Mouse (Mus musculus) adrenal gland, postnatal 10 days (tissue): Measurements from ENCODE around the gene Rps6kc1. TPM values are rescaled to one million over a fixed set of nuclear protein-coding genes. Genes with fewer than 3 reads are reported as not detected.

Experiments used
- DNase-seq: peaks from one replicate; pipeline ENCODE4 v3.0.0; 2021; ENCODE audit warnings: mixed read lengths
- total RNA-seq, 2 experiments: library from RNA; stranded (reverse); gene quantifications; 2 replicates each; pipeline ENCODE4 v1.2.3; 2021

Gene Rps6kc1
- total RNA-seq, 2 experiments from 2014 or later = 26.2 to 27.6 TPM

DNA sequence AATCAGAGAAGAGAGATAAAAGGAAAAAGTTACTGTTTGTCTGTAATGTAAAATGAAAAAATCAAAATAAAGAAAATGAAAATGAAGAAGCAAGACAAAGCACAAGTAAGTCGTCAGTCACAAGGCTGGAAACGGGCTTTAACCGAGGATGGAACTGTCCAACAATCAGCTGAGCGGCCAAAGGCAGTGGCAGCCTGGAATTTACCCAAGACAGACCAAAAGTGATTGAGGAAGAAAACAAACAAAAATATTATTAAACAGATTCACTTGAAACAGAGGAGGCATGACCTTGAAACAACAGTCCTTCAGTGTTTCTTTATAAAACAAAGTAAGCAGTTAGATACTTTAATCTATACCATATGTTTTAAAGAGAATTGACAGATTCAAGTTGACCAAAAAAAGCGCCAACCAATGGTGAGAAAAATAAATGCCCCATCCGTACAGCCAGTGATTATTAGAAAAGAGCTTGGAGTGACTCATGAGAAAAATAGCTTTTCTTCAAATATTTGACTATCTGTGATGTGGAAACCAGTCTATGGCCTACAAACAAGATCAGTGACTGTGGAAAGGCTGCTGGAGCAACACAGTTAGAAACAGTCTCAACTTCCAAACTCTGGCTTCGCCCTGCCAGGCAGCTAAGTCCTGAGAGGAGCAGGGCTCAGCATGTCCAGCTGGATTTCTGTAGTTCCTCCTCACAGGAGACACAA, 77.2 kb downstream of the Rps6kc1 start:
- no peak for DNase-seq

DNA sequence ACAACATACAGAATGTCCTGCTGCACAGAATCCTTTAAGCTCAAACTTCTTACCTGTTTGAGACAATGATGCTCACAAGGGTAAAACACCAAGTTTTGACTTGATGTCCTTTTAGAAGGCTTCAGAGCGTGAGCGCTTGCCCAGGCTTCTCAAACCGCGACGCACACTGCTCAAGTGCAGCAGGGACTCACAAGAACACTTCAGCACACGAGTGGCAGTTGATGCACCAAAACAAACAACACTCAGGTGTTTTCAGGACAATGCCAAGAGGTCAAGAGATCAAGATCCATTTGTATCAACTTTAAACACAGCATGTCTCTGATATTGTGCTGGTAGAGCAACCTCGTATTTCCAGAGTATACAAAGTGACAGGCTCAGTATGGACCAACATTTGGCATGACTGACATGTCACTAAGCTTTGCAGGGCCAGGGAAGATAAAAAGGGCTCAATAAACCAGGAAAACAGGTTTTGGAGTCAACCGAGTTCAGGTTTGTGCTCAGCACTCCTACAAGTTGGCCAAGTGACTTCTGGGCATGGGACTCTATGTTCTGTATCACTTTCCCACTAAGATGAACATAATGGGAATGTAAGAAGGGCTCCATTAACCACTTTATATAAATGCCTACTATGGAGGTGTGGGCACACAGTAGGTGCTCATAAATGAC, 78.5 kb downstream of the Rps6kc1 start:
- DNase-seq = no peak

DNA sequence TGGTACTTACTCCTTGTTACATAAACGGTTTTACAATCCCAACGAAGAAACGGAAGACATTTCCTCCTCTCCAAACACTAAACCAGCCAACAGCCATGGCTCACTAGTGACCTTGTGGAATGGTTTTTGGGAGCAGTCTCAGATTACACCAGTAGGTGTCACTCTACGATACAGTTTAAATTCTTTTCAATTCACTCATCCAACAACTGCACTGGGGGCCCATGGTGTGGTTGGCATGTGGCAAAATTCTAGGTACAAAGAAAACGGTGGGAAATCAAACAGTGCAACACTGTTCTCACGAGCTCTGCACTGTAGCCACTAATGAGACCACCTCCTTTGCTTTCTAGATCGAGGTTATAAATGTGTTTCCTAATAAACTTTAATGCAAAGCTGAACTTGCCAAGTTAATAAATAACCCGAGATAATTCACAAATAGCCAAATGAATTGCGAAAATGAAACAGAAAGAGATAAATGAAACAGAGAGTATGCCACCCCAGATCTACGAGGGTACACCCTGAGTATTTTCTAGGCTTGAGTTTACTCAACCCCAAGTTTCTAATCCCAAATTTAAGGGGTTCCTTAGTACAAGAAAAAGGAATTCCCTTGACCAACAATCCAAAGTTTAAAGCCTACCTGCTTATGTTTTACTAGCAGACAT, 79.6 kb downstream of the Rps6kc1 start:
- DNase-seq = peak; percentile 79

DNA sequence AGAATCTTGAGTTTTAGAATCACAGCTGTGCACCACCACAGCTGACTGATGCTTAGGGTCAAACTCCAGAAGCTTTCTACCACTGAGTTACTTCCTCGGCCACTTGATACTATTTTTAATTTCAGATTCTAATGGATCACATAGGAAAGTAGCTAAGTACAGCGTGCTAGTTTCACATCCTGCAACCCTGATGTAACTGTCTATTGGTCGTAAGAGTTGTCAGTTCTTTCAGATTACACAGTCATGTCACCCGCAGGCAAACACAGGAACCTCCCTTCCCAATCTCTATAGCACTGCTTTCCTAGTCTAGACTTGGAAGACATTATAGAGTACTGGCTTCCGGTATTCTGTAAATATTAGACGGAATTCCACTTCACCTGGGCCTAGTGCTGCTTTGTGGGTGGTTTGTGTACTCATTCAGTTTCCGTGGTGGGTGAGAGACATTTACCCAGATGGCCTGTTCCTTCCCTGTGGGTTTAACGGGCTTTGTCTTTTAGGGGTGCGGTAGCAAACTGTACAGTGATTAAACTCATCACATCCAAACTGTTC, 85.0 kb downstream of the Rps6kc1 start:
- no peak for DNase-seq

DNA sequence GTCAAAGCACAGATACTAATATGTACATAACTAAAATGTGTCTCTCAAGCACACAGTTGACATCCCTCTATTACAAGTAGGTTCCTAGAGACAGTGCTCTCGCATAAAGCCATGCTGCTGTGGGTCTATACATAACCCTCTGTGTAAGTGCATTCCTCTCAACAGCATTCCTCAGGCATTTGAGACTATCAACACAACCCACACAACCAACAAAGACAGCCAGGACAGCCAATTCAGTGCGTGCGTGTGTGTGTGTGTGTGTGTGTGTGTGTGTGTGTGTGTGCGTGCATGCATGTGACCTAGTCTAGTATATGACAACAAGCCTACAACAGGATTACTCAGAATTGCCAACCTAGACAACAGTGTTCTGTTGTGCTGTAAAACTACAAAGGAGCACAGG, 87.8 kb downstream of the Rps6kc1 start:
- DNase-seq = no peak

DNA sequence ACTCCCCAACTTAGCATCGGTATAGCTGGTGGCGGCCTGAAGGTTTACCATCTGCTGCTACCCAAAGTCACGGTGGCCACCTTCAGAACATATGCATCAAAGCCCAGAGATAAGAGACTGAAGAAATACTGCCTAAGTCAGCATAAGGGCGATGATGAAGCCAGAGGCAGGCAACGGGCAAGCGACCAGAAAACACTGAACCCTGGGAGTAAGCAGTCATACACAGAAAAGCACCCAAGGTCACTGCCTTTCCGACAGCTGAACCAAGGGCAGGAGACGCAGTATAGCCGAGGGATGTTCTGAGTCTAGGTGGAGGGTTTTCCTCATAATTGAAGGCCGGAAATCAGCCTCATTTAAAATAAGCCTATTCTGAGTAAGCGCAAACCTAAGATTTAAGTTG, 95.4 kb downstream of the Rps6kc1 start:
- DNase-seq = peak; percentile 70

DNA sequence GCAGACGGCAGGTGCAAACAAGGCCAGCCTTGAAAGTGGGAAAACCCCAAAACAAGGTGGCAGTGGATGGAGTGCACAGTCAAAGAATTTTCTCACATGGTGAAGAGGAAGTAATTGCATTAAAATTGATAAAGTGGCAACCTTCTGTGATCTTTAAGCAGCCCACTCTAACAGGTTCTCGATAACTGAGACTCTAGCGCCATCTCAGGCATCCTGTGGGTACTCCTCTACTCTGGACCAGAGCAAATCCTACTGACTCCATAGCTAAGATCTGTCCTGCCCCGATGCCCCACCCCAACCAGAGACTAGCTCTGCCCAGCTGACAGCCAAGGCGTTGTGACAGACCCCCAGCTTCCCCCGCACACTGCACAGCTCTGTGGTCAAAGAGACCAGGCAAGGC, 101.2 kb downstream of the Rps6kc1 start:
- DNase-seq = no peak

DNA sequence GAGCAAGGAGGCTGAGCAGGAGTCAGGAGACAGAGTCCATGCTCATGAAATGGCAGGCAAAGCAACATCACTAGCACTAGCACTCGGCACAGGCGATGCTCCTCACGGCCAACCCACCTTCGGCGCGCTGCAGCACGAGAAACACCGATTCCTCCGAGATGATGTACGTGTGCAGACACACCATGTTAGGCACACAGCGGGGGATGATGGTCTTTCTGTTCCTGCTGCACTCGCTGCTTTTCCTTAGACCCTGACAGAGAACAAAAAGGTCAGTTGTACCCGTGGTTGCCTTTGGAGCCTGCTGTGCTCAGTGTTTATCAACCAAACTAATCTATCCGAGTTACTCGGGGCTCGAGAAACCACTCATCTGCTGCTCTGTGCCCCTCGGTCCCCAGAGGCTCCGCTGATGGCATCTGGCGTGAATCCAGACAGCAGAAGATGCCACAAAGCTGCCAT, 102.8 kb downstream of the Rps6kc1 start:
- DNase-seq = no peak

DNA sequence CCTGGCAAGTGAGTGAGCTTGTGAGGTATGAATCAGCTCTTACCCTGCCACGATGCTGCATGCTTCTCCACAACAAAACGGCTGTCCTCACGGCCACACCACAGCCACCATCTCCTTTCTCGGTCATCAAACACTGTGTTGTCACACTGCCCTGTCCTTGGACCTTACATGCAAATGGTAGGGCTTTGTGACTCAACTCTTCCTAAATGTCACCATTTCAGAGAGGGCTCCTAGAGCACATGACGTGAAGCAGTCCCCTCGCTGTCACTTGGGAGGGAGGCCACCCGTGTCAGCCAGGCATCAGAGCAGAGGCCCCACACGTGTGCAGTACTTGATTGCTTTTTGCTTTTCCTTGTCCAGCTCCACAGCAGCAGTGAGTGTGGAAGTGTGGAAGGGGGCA, 104.8 kb downstream of the Rps6kc1 start:
- peak; percentile 57 for DNase-seq

DNA sequence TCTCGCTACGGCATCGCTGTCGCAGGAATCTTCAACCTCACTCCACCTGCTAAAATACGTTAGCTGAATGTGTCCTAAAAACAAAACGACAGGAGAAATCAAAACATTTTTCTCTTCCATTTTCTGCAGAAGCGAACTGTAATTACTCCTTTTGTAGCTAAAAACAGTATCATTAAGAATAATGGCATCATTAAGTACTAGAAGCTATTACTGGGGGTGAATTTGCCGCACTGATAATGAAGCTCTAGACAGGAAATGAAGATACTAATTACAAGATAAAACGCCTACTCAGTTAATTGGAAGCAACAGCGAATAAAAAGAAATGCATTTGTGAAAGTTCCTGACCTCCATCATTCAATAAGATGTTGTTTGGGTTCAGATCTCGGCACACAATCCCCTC, 112.9 kb downstream of the Rps6kc1 start:
- DNase-seq = no peak

DNA sequence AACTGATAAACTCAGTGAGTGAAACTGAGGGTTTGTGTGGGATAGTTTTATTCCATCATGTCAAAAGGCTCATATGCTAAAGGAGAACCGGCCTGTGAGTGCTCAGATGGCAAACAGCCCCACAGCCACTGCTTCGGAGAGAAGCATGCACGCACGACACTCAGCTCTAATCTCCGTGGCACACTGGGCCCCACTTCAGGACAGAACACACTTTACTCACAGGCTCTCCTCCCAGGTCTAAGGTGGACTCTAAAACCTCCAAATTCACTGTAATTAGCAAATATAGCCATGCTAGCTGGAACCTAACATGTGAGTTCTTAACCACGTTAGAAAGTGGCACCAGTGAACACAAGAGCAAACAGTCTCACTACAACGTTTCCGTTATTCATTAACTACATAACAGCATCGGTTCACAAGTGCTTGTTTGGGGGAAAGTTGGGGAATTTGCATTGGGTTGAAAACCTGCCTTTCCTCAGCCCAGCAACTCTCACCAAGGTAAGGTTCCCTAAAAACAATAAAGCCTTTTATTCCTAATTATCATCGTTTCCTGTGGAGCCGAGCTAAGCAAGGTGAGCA, 114.0 kb downstream of the Rps6kc1 start:
- DNase-seq = no peak

DNA sequence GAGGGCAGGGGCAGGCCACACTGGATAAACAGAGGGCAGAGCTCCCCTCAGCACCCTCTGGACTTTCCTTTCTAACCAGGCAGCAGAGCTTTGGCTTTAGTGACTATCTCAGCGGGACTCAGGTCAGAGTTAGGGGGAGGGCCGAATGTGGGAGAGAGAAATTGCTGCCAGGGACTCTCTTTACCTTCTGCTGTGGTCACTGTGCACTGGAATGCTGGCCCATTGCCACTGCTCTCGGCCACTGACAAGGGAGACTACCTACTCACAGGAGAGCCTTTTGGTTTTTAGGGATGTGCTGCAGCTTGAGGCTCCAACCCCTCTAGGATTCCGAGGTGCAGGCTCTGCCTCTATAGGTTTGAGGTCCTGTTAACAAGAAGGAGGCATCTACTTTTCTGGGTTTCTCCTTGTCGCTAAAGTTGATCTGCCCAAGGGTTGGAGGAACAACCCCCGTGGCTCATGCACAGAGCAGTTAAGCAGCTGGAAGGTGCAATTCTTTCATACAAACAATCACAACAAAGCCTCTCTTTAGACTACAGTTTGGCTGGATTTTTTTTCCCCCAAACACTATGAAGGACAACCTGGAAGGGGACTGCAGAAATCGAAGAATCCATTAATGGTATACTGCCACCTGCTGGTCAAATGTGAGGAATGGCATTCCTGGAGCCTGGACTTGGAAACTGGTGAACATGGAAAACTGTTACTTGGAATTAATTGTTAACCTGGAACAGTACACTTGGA, 114.7 kb downstream of the Rps6kc1 start:
- DNase-seq = peak; percentile 43

DNA sequence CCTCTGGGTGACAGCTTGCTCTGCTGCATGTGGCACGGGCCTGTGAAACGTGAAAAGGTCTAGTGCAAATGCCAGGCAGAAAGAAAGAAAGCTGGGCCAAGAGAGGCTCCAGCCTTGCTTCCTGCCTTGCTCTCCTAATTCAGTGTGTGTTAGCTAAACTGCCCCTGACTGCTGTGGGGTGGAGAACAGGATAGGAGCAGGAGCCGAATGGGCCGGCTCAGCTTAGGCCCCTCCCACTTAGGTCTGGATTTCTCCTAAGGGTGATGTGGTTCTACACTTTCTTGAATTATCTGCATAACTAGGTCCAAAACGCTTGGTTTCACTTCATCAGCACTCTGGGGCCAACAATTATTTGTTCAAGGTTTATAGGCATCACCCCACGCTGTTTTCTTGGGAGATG, 119.9 kb downstream of the Rps6kc1 start:
- DNase-seq = no peak

DNA sequence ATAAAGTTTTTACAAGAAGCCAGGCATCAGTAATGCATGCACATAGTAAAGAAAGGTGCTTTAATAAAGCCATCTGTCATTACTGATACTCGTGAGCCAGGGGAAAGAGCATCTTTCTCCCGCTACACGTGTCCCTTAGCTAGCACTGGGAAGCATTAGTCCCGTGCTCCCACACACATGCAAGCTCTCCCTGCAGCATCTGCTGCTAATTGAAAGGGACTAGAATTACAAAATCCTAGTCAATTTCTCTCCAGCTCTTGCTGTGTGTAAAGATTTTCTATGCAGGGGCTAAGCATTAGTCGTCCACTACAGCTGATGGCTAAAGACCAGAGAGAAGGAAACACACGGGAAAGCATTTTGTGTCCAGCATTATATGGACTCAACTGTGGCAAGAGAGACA, 120.8 kb downstream of the Rps6kc1 start:
- DNase-seq = no peak

DNA sequence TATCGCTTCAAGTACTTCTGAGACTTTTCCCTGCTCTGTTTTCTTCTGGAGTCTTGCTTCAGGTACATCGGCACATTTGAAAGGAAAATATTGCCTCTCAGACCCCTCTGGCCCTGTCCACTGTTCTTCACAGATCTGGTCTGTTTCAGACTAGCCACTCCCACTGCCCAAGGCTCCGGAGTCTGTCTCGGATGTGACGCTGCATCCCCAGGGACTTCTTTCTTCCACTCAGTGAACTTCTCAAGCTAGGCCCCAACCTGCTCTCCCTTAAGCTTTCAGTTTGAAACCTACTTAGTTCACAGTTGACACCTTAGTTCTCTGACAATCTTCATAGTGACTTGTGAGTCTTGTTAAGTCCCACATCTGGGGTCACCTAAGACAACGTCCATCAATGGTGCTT, 133.9 kb downstream of the Rps6kc1 start:
- no peak for DNase-seq

DNA sequence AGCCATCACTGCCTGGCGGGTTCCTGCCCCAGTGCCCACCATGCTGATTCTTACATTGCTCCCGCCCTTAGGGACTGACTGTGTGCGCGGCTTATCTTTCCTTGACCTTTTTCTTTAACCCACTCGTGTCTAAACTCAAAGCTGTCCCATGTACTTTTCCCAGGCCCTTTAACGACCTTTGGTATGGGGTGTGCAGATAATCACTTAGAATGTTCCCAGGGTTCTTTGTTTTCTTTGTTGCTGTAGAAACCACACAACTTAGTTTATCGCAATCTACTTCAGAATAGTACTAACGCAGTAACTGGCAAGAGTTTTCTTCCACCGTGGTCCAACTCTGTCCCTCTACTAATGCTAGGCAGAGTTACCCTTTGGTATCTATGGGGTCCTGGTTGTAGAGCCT, 135.3 kb downstream of the Rps6kc1 start:
- no peak for DNase-seq

DNA sequence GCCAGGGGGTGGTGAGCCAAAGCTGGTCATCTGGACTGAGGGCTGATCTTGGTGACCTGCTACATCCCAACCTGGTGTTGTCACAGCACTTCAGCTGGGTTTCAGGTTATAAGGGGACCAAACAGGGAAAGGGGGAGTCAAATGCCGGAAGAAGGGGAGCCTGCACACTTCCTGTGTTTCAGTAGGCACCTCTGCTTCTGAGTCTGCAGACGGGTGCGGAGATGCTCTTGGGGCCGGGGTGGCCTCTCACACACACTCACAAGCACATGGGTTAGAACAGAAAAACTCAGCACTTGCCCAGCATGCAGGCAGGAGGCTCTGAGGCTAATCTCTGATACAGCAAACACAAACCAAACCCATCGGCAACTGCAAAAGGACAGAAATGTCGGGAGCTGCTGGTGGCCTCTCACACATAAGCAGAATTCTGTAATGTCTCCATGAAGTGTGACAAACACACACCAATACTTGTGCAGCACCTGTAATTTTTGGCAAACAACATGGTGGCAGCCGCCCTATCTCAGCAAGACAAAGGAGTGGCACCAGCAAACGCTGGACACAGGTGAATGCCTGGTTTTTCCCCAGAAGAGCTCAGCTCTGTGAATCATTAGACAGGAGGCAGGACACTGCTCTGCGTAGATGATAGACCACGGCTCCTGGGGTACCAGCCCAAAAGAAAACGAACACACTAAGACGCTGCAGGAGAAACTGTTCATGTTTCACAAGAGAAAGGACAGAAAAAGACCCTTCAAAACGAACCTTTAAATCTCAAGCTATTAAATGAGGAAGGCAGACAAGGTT, 139.3 kb downstream of the Rps6kc1 start:
- DNase-seq = no peak

DNA sequence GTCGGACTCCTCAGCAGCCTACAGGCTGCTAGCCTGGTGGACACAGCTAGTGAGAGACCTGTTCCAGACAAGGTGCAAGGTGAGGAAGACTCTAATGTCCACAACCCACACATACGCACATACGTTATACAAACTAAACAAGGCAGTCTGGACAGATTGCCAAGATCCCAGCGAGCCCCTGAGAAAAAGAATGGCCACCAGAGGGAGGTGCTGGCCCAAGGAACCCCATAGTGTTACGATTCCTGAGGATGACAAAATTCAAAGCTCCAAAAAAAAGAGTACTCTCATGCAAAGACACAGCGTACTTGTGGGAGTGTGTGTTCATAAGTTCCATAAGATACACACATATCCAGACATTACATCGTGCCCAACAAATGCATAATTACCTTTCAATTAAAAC, 141.8 kb downstream of the Rps6kc1 start:
- no peak for DNase-seq

DNA sequence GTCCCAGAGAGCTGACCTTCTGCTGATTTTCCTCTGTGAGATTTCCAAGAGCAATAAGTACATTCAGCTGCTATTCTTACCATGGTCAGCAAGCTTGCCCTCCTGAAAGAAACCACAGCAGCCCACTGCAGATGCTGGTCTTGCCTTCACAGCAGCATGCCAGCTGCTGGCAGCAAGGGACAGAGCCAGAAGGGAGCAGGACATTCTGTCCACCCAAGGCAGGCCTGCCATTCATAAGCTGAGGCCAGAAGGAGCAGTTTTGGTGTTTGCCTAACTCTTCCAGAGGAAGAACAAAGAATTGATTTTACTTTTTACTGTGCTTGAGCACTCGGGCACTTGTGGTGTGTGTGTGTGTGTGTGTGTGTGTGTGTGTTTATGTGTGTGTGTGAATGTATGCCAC, 143.3 kb downstream of the Rps6kc1 start:
- DNase-seq = no peak

DNA sequence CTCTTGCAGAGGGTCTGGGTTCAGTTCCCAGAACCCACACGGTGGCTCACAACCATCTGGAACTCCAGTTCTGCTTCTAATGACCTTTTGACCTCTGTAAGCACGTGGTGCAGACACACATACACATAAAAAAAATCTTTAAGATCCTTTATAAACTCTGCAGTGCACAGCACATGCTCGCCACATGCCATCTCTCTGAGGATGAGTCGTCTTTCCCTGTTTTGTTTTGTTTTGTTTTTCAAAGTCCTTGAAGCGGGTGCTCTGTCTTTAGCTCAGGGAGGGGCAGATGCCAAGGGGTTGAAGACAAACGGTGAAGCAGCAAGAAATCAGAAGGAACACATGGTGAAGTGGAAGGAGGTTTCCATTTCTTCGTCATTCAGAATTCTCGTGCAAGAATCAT, 143.9 kb downstream of the Rps6kc1 start:
- DNase-seq = no peak

DNA sequence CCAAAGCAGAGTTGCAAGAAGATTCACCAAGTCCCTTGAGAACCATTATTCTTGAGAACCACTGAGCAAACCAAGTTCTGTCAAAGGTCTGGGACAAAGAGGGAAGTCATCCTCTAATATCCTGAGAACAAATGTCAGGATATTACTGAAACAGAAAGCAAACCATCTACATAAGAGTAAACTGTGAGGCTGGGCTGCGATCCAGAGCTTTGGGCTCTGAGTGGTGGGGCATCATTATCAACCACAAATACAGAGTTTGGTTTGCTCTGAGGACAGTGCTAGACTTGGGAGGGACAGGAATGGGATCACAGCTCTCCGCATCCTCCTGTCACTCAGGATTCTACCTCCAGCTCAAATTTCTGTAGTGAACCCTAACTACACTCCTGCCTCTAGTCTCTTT, 144.8 kb downstream of the Rps6kc1 start:
- DNase-seq = no peak
